Mouse (Mus musculus): ENCODE measurements around the gene Tfap4. TPM values are rescaled to one million over a fixed set of nuclear protein-coding genes. Genes with fewer than 3 reads are reported as not detected.
A peak's percentile ranks its signal among the peaks of the same experiment; 100 is the strongest.

The Tfap4 gene
- total RNA-seq (2021): 1 to 10 TPM; 3.0 to 3.1 TPM
- long read RNA-seq, experiment 1, partial matches to known transcripts: 0 of 1 reads
- long read RNA-seq, experiment 1, other reads (novel, unspliced or antisense): 0 of 1 reads
- long read RNA-seq, experiment 2, partial matches to known transcripts: 0 of 2 reads
- long read RNA-seq, experiment 2, other reads (novel, unspliced or antisense): 0 of 2 reads

DNA sequence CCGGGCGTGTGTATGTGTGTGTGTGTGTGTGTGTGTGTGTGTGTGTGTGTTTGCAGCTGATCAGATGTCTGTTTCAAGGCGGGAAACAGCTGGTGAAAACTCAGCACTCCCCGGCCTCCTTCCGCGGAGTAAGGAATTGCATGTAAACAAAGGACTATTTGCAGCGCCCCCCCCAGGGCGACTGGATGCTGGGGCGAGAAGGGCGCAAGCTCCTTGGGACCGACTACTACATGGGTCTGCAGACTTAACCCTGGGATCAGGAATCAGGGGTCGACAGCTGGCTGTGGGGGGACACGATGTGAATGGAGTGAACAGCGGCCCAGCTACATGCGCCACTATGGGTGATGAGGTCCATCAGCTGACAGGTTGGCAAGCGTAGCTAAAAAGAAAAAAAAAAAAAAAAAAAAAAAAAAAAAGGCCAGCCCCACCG, at the start of gene Tfap4:
Tfap4 (minus strand) TSS at position 140 of the 430 bp plus-strand sequence.
- intact Hi-C loops (cut with DNase I): no loop called here
- DNase-seq: peak; percentile 85 to 86

DNA sequence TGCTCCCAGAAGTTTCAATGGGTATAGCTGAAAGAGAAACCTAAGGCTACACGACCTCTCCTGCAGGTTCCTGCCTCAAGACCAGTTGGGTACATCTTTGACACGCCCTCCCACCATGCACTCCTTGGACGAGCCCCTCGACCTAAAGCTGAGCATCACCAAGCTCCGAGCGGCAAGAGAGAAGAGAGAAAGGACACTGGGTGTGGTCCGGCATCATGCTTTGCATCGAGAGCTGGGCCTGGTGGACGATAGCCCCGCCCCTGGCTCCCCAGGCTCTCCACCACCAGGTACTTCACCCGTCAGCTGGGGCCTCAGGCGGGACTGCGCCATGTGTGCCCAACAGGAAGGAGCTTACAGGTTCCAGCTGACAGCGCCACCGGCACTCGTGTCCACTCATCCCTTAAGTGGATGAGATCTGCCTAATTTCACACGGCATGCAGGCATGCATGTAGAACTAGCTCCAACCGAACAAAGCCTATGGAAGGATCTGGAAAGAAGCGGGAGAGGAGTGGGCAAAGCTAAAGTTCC, 48.9 kb upstream of the Tfap4 start:
- DNase-seq: no peak
- intact Hi-C loops (cut with DNase I): loop anchor here (5.0 to 10.0 kb wide), 2 partner anchors 121 to 304 kb away; no protein-coding TSS in a partner anchor

DNA sequence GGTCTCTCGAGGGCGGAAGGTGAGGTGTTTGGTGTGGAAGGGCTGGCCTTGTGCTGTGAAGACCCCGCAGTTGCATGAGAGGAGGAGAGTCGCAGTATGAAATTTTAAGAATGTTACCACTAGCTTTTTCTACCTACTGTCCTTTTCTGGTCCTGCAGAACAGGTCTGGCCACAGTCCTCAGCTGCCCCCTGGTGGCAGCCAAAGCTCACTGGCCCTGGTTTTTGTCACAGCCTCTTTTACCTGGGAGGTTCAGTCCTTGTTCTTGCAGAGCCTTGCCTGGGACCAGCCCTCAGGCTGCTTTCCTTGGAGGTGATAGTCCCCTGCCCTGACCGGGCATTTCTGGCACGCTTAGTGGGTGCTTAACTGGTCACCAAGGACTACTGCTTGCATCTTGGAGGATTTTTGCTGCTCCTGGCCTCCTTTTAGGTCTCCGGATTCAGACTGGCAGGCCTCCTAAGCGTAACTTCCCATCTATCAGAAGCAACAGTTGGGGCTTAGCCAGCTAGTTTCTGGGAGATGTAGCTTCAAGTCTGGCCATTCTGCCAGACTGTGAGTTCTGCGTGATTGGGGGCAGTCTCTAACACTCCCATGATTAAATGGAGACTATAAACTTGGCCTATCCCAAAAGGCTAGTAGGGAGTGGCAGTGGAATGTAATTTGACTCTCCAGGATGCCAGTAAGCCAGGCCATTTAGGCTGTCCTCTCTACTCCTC, 48.3 kb upstream of the Tfap4 start:
- intact Hi-C loops (cut with DNase I): loop anchor here (1.0 to 10.0 kb wide), 4 partner anchors 40 to 303 kb away; no protein-coding TSS in a partner anchor
- DNase-seq: peak; percentile 87 to 90

DNA sequence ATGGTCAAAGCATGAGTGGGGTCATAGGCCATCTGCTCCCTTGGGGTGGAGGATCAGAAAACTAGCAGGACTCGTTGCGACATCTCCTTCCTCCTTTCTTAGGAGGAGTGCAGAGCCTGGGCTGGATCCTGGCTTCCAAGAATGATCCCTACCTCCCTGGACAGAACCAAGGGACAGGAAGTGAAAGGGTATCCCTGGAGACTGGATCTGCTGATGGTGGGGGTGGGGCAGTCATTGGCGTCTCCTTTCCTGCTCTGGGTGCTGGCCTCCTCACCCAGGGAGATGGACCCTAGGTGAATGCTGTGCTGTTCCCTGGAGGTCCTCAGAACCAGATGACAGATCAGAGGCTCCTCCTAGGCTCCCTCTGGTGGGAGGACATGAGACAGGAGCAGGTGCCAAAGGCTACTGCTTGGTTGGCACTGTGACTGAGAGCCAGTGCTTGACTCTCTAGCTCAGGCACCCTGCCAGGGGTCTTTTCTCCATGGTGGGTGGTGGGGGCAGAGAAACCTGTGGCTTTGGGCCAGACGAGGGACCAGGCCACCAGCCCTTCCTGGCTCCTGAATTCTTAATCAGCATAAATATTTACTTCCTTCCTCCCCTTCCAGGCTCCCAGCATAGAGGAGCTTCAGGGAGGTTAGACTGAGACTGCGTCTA, 46.9 kb upstream of the Tfap4 start:
- intact Hi-C loops (cut with DNase I): loop anchor here (1.0 to 10.0 kb wide), 4 partner anchors 38 to 302 kb away; no protein-coding TSS in a partner anchor
- DNase-seq: peak; percentile 51 to 73

DNA sequence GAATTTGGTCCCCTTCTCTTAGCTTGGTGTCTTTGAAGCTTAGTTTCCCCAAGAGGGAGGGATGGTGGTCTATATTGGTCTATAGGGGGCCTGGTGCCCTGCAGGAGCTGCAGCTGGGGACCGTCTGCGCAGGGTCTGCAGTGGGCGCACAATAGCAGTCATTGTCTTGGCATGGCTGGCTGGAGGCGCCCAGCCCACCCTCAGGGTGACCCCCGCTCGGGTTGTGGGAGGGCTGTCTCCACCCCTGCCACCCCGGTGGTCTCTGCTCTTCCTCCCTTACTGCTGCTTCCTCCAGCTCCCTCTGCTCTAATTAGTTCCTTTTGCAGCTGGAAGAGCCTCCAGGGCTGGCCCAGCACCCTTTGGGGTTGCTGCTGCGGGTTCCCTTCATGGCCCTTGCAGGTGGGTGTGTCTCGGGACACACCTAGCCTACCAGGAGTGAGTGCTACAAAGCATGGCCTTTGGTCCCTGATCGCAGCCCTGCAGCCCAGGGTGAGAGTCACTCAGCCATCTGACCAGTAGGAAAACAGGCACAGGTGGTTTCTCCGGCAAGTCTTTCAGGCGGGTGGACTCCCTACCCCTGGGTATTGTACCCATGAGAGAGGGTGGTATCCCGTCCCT, 46.0 kb upstream of the Tfap4 start:
- no peak for DNase-seq
- intact Hi-C loops (cut with DNase I): loop anchor here (5.0 to 10.0 kb wide), 2 partner anchors 118 to 301 kb away; no protein-coding TSS in a partner anchor

DNA sequence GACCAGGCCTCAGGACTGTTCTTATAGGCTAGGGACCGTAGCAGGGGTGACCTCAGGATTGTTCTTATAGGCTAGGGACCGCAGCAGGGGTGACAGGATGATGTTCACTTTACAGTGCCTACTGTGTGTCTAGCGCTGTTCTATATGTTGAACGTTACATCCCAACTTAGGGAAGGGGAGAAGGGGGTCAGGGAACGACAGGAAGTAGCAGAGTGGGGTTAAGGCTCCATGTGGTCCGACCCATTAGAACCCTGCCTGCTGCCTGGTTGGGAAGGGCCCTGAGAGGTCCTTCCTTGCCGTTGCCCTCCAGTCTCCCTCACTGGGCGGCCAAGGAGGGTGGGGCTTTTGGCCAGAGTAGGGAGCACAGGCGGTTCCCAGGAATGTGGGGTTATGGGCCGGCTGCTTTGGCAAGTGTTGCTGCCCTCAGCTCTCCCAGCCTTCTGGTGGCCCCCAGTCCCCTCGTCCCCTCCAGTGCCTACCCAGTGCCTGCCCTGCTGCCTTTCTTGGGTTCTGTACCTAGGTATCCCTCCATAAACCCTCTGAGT, 44.7 kb upstream of the Tfap4 start:
- intact Hi-C loops (cut with DNase I): loop anchor here (10.0 kb wide), 1 partner anchor 300 kb away; no protein-coding TSS in a partner anchor

DNA sequence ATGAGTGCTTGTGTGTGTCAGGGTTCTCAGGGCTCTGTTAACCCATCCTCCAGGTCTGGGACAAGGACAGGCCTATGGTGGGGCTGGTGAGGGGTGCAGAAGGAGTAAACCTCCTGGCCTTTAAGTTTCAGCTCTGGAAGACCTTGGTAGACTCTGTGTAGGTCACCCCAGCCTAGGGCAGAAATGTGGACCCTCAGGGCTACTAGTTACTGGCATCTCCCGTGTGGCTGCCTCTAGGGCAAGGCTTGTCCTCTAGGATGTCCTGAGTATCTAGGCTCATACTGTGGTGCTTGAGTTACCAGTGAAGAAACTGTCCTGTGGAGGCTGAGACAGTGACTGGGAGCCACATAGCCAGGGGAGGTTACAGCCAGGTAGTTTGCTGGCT, 43.8 kb upstream of the Tfap4 start:
- no peak for DNase-seq
- intact Hi-C loops (cut with DNase I): loop anchor here (10.0 kb wide), 1 partner anchor 299 kb away; no protein-coding TSS in a partner anchor

More for the DNA sequence above, 44.7 kb upstream of the Tfap4 start:
- no peak for DNase-seq

DNA sequence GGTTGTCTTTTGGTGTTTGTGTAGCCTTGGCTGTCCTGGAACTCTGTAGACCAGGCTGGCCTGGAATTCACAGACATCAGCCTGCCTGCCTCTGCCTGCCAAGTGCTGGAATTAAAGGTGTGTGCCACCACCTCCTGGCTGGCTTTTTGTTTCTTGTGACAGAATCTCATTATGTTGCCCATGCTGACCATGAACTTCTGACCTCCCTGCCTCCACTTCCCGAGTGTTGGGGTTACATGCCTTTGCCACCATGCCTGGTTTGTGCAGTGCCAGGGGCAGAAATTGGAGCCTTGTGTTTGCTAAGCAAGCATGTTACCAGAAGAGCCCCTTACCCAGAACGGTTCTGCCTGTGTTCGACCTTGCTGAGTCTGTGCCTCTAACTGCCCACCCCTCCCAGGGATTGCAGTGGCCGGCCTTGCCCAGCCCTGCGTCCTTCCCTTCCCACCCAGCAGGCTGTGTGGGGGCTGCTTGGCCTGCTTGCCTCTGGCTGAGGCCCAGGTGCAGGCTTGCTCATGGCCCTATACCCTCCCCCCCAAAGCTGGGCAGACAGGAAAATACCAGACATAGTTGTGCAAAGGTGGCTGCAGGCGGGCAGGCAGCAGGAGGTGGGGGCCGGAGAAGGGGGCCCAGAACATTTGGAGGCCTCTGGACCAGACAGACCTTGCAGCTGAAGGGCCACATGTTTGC, 43.3 kb upstream of the Tfap4 start:
- DNase-seq: no peak
- intact Hi-C loops (cut with DNase I): loop anchor here (10.0 kb wide), 1 partner anchor 298 kb away; no protein-coding TSS in a partner anchor

DNA sequence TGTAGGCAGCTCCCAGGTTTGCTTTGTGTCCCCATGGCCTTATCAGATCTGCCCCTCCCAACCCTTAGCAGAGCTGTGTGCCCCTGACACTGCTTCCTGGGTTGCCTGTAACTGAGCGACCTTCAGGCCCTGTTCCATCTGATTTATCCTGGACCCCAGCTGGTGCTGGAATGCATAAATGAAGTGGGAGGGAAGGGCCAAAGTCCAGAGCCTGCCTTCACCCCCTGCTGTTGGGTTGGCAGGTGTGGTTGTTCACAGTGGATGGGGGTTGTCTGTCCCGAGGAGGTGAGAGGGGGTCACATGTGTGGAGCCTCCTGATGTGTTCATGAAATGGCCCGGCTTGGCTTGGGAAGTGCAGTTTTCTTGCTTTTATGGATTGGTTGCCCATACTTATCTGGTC, 42.5 kb upstream of the Tfap4 start:
- intact Hi-C loops (cut with DNase I): loop anchor here (10.0 kb wide), 1 partner anchor 297 kb away; no protein-coding TSS in a partner anchor
- no peak for DNase-seq

DNA sequence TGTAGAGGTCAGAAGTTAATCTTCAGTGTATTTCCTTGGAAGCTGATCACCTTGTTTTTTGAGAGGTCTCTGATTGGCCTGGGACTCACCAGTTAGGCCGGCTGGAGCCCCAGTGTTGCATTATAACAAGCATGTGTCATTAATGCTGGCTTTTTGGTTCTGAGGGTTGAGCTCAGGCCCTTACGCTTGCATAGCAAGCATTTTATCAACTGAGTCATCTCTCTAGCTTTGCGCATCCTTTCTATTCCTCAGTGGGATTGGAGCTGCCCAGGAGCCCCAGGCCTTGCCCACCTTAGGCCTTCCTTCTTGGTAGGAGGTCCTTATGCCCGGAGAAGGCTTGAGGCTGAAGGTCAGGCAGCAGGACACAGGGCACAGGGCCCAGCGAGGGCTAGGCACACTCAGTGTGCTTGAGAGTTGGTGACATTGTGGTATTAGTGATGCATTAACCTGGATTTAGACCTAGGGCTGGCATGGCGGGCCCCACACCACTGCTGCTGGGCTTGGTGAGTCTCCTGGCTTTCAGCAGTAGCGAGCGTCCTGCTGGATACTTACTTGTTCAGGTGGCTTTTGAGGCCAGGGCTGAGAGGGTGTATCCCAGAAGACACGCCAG, 41.2 kb upstream of the Tfap4 start:
- DNase-seq: no peak
- intact Hi-C loops (cut with DNase I): loop anchor here (10.0 kb wide), 1 partner anchor 296 kb away; no protein-coding TSS in a partner anchor

DNA sequence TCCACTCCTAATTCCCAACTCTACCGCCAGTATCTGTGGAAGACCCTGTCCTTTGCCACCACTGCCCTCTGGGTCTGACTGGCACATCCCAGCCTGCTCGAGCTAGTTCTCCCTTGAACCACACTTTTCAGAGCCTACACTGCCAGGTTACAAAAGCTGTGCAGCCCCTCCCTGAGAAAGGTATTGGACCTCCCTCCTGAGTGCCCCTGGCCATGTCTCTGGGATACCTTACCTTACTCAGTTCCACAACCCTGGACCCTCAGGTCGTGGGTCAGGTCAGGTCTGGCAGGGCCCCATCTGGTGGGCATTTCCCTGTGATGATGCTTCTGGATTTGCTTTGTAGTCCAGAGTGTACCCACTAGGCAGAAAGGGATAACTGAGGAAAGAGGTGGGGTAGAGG, 40.0 kb upstream of the Tfap4 start:
- intact Hi-C loops (cut with DNase I): loop anchor here (10.0 kb wide), 1 partner anchor 295 kb away; no protein-coding TSS in a partner anchor
- DNase-seq: no peak

DNA sequence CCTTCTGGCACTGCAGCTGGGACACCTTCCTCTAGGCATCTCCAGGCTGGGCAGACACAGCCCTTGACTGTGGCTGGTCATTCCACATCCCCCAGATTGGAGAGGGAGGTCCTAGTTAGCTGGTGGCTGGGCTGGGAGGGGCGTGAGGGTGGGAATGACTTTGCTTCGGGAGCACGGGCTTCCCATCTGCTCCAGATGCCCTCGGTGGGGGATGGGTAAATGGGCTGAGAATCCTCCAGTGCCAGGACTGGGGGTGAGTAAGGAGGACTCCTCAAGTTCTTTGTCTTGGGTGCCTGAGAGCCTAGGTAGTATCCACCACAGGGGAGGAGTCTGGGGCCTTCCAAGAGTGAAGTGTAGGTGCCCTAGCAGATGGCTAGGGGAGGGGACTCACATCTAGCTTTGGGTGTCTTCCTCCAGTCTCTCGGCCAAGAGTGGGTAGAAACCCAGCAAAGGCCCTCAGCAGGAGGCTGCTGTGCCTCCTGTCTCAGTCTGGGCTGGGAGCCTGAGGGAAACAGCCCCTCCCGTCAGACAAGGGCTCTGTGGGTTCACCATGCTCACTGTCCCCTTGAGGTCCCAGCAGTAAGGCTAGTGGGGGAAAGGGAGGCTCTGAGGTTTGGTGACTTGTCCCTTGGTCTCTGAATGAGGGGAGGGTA, 39.4 kb upstream of the Tfap4 start:
- DNase-seq: no peak
- intact Hi-C loops (cut with DNase I): no loop called here

DNA sequence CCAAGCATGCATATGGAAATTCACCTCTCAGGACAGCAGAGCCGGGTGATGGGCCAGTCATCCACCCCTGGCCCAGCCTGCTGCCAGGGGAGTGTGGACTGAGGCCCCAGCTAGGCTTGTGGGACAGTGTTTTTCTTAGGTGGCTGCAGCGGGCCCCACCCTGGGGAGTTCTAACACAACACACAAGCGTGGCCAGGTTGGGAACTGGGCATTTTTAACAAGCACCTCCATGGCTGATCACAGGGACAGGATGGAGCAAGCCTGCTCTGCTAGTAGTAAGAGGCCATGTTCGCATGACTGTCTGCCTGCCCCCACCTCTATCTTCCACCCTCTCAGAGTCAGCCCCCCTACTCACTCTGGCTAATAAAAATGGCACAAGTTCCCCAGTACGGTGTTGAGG, 38.4 kb upstream of the Tfap4 start:
- intact Hi-C loops (cut with DNase I): no loop called here
- no peak for DNase-seq

DNA sequence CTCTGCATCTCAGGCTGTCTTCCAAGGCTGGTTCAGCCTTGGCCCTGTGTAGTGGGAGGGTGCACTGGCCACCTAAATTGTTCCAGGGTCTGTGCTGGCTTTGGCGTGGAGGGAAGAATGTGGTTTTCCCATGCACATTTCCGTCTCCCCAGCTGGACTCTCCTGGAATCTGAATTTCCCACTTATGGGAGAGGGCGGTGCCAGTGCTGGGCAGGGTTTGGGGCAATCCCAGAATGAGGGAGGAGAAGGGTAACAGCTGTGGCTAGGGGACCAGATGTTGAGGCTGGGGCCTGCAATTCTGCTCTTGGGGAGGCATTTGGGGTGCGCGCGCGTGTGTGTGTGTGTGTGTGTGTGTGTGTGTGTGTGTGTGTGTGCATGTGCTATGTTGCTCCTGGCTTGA, 37.6 kb upstream of the Tfap4 start:
- intact Hi-C loops (cut with DNase I): no loop called here
- DNase-seq: peak in 1 of 2 experiments; percentile 49

DNA sequence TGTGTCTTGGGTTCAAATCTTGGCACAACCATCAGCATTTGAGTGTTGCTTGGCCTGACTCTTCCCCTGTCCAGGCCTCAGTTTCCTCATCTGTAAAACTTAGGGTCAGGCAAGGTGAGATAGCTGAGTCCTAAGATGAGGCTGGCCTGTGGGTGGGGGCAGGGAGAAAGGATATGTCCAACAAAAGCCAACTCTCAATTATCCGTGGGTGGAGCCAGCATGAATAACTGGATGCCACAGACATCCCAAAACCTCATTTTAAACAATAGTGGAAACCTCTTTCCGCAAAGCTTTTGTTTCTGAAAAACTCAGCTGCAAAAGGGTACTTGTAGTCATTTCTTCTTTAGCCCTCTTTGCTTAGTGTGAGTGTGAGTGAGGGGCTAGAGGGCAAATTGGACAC, 37.2 kb upstream of the Tfap4 start:
- no peak for DNase-seq
- intact Hi-C loops (cut with DNase I): no loop called here

DNA sequence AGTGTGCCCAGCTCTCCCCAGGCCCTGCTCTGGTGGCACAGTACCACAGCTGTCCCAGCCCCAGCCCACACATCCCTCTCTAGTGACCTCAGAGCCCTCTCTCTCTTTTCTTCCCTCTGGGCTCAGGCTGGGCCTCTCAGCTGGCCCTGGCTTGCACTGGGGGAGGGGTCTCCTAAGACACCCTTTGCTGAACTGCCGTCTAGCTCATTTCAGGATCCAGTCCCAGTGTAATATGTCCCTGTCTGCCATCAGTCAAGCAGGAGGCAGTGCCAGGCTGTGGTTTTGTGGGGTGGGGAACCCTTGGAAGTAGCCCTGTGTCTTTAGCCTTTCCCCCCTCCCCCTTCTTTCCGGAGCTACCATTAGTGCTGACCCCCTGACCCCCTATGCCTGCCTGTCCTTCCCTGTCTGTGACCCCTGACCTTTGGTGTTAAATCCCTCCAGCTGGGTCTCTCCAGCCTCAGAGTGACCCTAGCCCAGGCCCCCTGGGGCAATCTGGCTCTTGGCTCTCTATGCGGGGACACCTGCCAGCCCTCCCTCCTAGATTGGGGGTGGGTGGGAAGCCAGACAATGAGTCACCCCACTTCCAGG, 36.6 kb upstream of the Tfap4 start:
- DNase-seq: no peak

DNA sequence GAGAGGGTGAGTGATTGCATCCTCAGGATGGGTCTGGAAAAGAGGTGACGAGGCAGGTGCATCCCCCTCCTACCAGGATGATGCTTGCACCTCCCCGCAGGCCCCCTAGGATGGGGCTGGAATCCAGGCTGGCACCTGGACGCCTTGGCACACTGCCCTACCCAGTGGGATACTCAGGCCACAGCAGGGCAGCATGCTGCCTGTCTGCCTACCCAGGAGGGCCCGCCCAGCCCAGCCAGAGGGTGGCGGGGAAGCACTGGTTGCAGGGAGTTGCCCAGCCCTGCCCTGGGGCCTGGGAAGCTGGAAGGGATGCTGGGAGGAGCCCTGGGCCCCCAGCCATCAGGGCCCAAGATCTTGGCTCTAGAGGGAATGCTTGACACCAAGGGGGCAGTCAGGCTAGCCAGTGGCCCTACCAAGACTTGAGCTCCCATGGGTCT, 35.9 kb upstream of the Tfap4 start:
- intact Hi-C loops (cut with DNase I): no loop called here
- DNase-seq: peak; percentile 59 to 60

More for the DNA sequence above, 36.6 kb upstream of the Tfap4 start:
- intact Hi-C loops (cut with DNase I): no loop called here

Data from heart, postnatal 14 days (tissue).